Mouse (Mus musculus) lung, postnatal 36 days (tissue): ENCODE measurements around the gene Dgkb.

Experiments used
- DNase-seq: peaks from one replicate; pipeline ENCODE4 v3.0.0; 2022; ENCODE audit warnings: mixed read lengths

Dgkb gene

GRCm38 (mm10) chr12:37817426-37817825 is at the start of gene Dgkb:
Gene Dgkb (plus strand): TSS chr12:37817726.
- no peak for DNase-seq

DNA sequence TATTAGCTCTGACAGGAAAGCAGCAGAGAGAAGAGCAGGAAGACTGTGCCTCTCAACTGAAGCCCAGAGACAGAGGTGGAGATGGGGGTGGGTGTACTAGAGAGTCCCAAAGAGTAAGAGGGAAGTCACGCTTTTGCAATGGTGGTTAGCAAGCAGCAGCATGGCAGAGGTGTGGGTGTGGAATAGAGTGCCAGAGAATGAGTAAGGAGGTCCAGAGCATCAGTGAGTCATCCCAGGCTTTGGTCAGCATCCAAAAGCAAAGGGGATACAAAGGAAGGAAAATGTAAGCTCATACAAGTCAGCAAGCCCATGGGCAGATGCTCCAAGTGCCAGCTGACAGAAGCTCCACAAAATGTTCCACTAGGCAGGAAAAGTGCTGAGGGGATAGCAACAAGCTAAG is 47.7 kb upstream of the Dgkb start:
- no peak for DNase-seq

GRCm38 (mm10) chr12:37773681-37774357 is 43.7 kb upstream of the Dgkb start:
- DNase-seq: peak; percentile 32

GRCm38 (mm10) chr12:37774591-37774990 is 42.9 kb upstream of the Dgkb start:
- DNase-seq: no peak

- DNase-seq: no peak
These were observed 21.1 kb upstream of the Dgkb start for GRCm38 (mm10) chr12:37796265-37796928.

DNA sequence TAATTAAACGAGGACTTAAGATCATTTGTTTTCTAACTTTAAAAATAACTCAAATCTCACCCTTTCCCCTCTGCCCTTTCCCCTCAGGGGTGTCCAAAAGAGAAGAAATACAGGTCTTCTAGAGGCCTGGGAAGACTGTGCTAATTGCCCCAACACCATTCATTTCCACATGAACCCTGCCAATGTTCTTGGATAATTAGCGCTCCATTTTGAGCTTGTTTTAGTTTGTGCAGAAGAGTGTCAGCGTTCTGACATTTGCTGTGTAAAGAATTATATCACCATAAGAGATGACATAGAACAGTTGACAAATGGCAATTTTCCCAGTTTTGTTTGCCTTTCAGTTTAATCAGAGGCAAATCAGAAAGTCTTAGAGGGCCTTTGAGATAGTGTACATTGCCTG is 3.4 kb upstream of the Dgkb start:
- no peak for DNase-seq

- peak; percentile 44 for DNase-seq
These were observed 3.7 kb downstream of the Dgkb start for GRCm38 (mm10) chr12:37821052-37821810.

DNA sequence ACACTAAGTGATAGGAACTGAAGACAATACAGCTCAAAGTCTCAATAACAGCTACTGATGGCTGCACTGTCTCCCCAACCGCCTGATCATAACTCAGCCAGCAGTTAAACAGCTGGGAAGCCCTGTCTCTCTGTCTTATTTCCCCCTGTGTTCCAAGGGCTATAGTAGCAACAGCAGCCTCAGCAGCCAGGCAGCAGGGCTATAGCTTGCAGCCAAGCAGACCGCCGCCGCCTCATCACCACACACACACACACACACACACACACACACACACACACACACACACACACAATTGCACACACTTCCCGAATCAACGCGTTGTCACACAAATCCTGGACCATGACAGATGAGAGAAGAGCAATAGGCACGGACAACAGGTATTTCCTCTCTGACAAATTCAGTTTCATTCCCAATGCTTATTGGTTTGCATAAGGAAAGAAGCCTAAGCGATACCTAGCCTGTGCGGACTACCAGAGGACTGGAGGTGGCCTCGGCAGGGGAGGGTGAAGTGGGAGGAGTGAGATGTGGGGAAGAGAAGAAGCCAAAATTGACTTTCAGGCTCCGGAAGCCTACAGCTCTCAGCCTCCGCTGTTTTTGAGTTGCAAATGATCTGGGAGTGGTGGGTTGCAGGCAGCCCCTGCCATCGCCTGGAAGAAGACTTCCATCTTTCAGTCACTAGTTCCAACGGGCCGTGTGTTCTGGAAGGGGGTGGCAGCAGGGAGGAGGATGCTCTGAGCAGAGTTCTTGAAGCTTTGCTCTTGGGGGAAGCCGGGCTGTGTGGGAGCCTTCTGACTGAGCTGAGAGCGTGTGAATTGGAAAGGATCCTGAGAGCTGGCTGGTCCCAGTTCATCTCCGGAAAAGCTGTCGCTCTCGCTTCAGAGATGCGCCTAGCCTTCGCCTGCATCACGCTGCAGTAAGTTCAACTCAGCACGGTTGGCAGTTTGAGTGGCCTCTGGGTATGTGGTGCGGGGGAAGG is 62.8 kb downstream of the Dgkb start:
- peak; percentile 2 for DNase-seq

DNA sequence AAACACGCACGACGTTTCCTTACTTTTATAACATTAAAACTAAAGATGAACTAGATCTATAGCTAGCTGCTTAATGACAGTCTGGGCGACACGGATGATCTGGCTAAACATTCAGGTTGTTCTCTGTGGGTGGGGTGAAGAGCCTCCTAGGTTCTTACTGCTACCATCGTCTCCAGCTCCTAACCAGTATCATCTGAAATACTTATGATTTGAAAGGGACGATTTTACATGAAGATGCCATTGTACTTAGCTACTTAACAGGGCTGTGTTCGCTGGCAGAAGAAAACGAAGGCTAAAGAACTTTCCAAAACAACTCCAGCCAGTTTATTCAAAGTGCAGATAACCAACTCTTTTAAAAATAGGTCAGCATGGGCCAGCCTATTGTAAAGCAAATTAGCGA is 63.9 kb downstream of the Dgkb start:
- DNase-seq: no peak

- DNase-seq: no peak
These were observed 65.3 kb downstream of the Dgkb start for GRCm38 (mm10) chr12:37882796-37883195.

DNA sequence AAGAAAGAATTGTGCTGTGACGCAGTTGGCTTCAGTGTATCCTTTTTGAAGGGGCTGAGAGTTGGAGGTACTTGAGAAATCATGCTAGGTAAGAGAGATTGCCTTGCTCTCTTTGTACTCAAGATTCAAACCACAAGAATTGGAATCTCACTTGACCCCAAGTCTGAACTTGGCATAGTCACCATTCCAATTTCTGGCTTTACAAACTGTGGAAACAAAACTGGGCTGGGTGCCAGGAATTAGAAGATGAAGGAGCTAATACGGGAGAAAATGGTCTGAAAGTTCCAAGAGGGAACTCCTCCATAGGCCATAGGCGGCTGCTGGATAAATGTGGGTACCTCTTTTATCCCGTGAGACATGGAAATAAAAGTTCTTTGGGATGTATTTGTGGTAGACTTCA is 66.3 kb downstream of the Dgkb start:
- DNase-seq: peak; percentile 7

DNA sequence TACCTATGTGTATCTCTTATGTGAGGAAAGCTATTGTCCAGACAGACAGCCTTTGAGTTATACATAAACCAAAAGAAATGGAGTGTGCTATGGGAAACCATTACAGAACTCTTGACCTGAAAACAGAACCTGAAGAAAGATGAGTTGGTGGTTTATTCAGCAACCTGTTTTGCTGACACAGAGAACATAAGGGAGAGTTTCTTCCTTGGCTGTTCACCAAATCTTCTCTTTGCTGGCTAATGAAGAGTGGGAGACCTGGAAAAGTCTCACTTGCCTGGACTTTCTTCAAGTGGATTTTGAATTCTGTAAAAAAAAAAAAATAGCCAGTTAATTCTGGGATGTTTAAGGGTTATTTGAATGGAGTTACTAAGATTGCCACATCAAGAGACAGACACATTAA is 71.1 kb downstream of the Dgkb start:
- DNase-seq: no peak

- no peak for DNase-seq
These were observed 71.9 kb downstream of the Dgkb start for GRCm38 (mm10) chr12:37889431-37889830.

DNA sequence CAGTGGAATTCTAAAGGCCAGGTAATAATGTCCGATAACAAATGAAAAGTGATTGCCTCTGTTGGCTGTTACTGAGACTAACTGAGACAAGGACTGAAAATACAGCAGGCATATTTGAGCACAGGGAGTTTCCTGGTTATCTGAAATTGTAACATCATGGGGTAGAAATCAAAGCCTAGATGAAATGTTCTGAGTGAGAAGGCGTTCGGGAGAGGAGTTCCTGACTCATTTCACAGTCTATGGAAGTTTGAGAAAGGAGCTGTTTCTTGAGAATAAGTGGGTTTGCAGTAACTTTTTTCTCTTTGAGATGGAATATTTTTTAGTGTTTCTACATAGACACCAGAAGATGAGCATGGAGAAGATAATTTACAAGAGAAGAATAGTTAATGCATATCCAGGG is 73.8 kb downstream of the Dgkb start:
- DNase-seq: no peak

DNA sequence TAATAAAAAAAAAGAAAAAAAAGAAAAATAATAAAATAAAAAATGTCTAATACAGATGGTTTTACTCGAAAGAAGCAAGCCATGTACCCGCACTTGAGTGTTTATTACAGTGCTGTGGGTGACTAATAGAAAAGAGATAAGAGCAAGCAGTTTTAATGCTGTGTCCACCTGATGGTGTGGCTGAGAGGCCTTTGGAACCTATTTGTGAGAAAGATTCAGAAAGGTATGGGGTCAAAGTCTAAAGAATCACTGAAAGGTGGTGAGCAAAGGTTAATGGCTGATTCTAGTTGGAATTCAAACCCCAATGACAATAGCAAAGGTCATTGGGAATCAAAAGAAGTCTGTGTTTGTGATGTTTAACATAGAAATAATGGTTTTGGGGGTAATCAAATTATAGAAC is 124.6 kb downstream of the Dgkb start:
- no peak for DNase-seq

GRCm38 (mm10) chr12:37956193-37956592 is 138.7 kb downstream of the Dgkb start:
- no peak for DNase-seq

DNA sequence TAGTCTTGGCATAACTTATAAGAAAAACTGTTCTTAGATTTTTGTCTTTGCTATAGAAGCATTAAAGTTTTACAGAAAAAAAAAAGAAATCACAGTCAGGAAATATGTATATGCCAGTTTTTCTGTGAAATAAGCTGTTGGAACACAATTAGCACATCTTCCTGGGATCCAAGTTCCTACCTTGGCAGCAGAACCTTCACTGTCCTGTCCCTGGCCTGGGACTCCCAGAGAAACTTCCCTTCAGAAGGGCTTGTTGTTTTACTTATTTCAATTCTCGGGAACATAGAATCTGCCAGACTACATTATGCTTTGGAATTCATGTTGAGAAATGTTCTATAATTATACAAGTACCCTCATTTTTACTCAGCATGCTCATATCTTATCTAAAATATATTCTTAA is 154.0 kb downstream of the Dgkb start:
- DNase-seq: no peak

DNA sequence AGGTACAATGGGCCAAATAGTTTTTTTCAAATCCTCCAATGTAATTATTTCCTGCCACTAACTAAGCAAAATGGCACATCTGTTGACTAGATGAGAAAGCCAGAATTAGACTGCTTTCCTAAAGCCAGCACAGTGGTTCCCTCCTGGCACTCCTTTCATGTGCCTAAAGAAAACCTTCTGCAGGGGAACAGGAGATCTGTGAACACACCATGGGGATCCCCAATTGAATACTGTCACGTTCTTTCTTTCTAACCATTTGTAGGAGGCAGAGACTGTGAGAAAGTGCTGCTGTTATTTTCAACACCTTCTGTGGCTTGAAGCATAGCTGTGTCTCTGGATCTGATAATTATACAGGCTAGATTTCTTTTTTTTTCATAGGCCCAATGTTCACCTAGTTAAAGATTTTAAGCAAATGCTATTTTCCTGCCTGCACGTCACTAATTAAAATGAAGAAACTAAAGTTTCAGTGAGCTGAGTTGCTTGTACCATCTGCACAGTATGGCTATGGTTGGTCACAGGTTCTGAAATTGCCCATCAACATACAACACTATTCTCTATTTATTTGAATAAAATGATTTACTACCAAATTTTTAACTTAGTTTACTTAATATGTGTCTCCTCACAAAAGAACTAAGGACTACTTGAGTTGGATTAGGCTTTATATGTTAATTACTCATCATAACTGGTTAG is 161.1 kb downstream of the Dgkb start:
- DNase-seq: no peak

GRCm38 (mm10) chr12:37985352-37985751 is 167.8 kb downstream of the Dgkb start:
- DNase-seq: peak; percentile 24

DNA sequence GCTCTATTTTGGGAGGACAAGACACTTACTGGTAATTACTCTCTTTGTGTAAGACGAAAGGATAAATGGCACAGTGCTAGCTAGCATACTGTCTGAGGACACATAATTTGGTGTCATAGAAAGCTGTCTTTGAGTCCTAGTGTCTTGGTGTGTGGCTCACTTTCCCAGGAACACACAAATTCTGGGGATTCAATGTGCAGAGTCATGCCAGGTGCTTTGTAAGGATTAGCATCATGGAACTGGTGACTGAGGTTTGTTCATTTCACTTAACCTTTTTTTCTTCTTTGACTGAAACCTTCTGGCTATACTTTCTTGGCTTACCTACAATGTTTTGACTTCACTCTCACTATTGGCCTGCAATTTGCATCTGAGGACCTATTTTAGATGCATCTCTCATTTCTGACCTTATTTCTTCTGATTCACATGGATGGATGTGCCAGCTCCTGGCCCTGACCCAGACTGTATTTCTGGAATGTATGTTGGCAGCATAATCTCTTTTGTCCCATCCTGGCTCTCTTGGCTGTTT is 170.6 kb downstream of the Dgkb start:
- no peak for DNase-seq

GRCm38 (mm10) chr12:37993221-37993620 is 175.7 kb downstream of the Dgkb start:
- no peak for DNase-seq

DNA sequence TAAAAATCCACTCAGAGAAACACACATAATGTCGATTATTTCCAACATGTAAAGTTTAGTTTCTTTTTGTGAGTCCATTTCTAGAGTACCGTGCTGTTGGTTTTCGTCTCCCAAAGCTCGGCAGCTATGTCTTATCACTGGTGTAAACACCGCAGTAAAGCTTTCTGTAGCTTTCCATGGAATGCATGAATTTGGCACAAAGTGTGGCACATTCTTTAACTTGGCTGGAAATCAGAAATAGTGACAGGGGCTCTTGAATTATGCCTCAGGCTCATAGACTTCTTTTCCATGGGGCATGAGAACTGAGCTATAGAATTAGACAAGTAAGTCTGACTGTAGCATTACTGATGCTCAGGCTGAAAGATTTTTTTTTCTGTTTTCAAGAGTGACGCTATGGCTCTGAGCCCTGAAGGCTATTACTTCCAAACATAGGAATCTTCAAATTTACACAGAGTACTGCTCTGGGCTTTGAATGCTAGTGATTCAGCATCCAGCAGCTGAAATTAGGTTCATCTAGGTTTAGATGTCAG is 179.0 kb downstream of the Dgkb start:
- no peak for DNase-seq
